In genomic region chrX:153636247-153636646, GRCm38 (mm10) we compare ENCODE assay signal across 8 mouse cellular contexts. TPM values are rescaled to one million over a fixed set of nuclear protein-coding genes. Genes with fewer than 3 reads are reported as not detected.
DNase-seq lines count a peak whose midpoint lies in the region; ATAC-seq and TF ChIP-seq lines count a peak whose summit lies in the region.

No protein-coding gene starts in this region.

- H3K27ac ChIP-seq in hindbrain, postnatal 0 days = no peak overlapping the region
- no peak overlapping the region for H3K27ac ChIP-seq in hindbrain, embryonic 10.5 days
- H3K27ac ChIP-seq in forebrain, embryonic 15.5 days (replicated peaks) = no peak overlapping the region

- ATAC-seq in hindbrain, postnatal 0 days = no peak
- no peak for ATAC-seq in forebrain, embryonic 15.5 days (replicated peaks)

- H3K9ac ChIP-seq in hindbrain, postnatal 0 days (replicated peaks; ENCODE audit: low read length) = no peak overlapping the region
- no peak overlapping the region for H3K9ac ChIP-seq in forebrain, embryonic 15.5 days (replicated peaks)

- H3K9me3 ChIP-seq in hindbrain, postnatal 0 days (ENCODE audit: low read length) = no peaks in the 10 kb centered on the region
- H3K9me3 ChIP-seq in hindbrain, embryonic 10.5 days = no peaks in the 10 kb centered on the region
- no peaks in the 10 kb centered on the region for H3K9me3 ChIP-seq in forebrain, embryonic 15.5 days

- peak; percentile 45 for DNase-seq in hindbrain, postnatal 0 days (ENCODE audit: low spot score)
- no peak for DNase-seq in hindbrain, embryonic 10.5 days (ENCODE audit: low spot score)
- peak; percentile 5 for DNase-seq in thymus, postnatal 14 days
- DNase-seq in thymus, postnatal 36 days = no peak
- peak; percentile 52 for DNase-seq in embryo, embryonic 10.5 days (ENCODE audit: low spot score)
- peak; percentile 0 for DNase-seq in skeletal muscle tissue, adult 2 months (ENCODE audit: low read depth, low spot score)
- DNase-seq in urinary bladder, adult 2 months (ENCODE audit: low spot score) = no peak

- H3K36me3 ChIP-seq in hindbrain, postnatal 0 days (ENCODE audit: insufficient read depth, low read length) = no peaks in the 10 kb centered on the region
- H3K36me3 ChIP-seq in hindbrain, embryonic 10.5 days = no peaks in the 10 kb centered on the region
- H3K36me3 ChIP-seq in forebrain, embryonic 15.5 days = no peaks in the 10 kb centered on the region

- no peaks in the 10 kb centered on the region for H3K27me3 ChIP-seq in hindbrain, postnatal 0 days (ENCODE audit: insufficient read depth, low read length)
- H3K27me3 ChIP-seq in hindbrain, embryonic 10.5 days (ENCODE audit: insufficient read depth, poor library complexity, severe bottlenecking) = no peaks in the 10 kb centered on the region
- H3K27me3 ChIP-seq in forebrain, embryonic 15.5 days = no peaks in the 10 kb centered on the region

- 11% methylated on average over 1 of the region's 1 CpGs for WGBS in hindbrain, postnatal 0 days
- WGBS in hindbrain, embryonic 10.5 days = 0% methylated on average over 1 of the region's 1 CpGs
- WGBS in forebrain, embryonic 15.5 days = 8% methylated on average over 1 of the region's 1 CpGs

- no peaks in the 10 kb centered on the region for H3K4me1 ChIP-seq in hindbrain, postnatal 0 days (ENCODE audit: insufficient read depth, low read length)
- no peaks in the 10 kb centered on the region for H3K4me1 ChIP-seq in hindbrain, embryonic 10.5 days (replicated peaks)
- H3K4me1 ChIP-seq in forebrain, embryonic 15.5 days = no peaks in the 10 kb centered on the region

- H3K4me2 ChIP-seq in hindbrain, postnatal 0 days (ENCODE audit: low read depth, low read length) = no peak overlapping the region
- no peak overlapping the region for H3K4me2 ChIP-seq in forebrain, embryonic 15.5 days (replicated peaks)

- no peak overlapping the region for H3K4me3 ChIP-seq in hindbrain, postnatal 0 days (ENCODE audit: low read length)
- H3K4me3 ChIP-seq in hindbrain, embryonic 10.5 days = no peak overlapping the region
- no peak overlapping the region for H3K4me3 ChIP-seq in forebrain, embryonic 15.5 days

- peak; percentile 50 for TF ChIP-seq CTCF in hindbrain, postnatal 0 days (IDR thresholded peaks at IDR 0.05; ENCODE audit: low read depth)

RNA-seq across cellular contexts. Expression of gene Kctd12b, which starts 59.9 kb away (rescaled TPM):
- 5.0 and 6.3 TPM in 2 replicates for total RNA-seq in hindbrain, postnatal 0 days (2014; rRNA removed)
- 3.8 and 3.9 TPM in 2 replicates for polyA plus RNA-seq in hindbrain, postnatal 0 days (2015; fragmentation: Nextera tagmentation; extraction: Ambion mirVana)
- polyA plus RNA-seq in hindbrain, embryonic 10.5 days (2016; fragmentation: Nextera tagmentation; extraction: Ambion mirVana) = 2.6 and 4.6 TPM in 2 replicates
- polyA plus RNA-seq in forebrain, embryonic 15.5 days (2015; fragmentation: Nextera tagmentation; extraction: Ambion mirVana) = 1.7 and 2.0 TPM in 2 replicates
- polyA plus RNA-seq in urinary bladder, adult 2 months (2012; rRNA removed) = 9.7 and 11.4 TPM in 2 replicates

Comparison
In these comparisons a context has a peak if more than half of its experiments do, and no peak if none do; other contexts are left out.
1. DNase-seq: peak in hindbrain, postnatal 0 days (single experiment), thymus, postnatal 14 days (single experiment), embryo, embryonic 10.5 days (single experiment) and skeletal muscle tissue, adult 2 months (single experiment); none in hindbrain, embryonic 10.5 days (single experiment), thymus, postnatal 36 days (0 of 2) and urinary bladder, adult 2 months (single experiment).